ENCODE assay signal across 8 mouse cellular contexts in genomic region chr12:86078176-86078552, GRCm38 (mm10). TPM values are rescaled to one million over a fixed set of nuclear protein-coding genes. Genes with fewer than 3 reads are reported as not detected.
DNase-seq lines count a peak whose midpoint lies in the region; ATAC-seq and TF ChIP-seq lines count a peak whose summit lies in the region.

No protein-coding gene starts in this region.

- H3K9me3 ChIP-seq in forebrain, embryonic 12.5 days: no peaks in the 10 kb centered on the region
- H3K9me3 ChIP-seq in liver, embryonic 13.5 days (replicated peaks): no peaks in the 10 kb centered on the region

- H3K4me2 ChIP-seq in forebrain, embryonic 12.5 days: peak overlapping the region; percentile 75
- H3K4me2 ChIP-seq in liver, embryonic 13.5 days: peak overlapping the region; percentile 79

- TF ChIP-seq EP300 in heart, adult 2 months (IDR thresholded peaks at IDR 0.05; ENCODE audit: insufficient read depth, low read depth, low read length): no peak

- DNase-seq in heart, adult 2 months: no peak
- no peak for DNase-seq in heart, adult 9 months (ENCODE audit: low spot score in 2 of 2)
- no peak for DNase-seq in liver, embryonic 13.5 days
- DNase-seq in MN1 (ENCODE audit: low spot score): no peak
- DNase-seq in thymus, postnatal 14 days: no peak
- DNase-seq in layer of hippocampus, adult 9-10 months (ENCODE audit: low spot score): no peak

- ATAC-seq in forebrain, embryonic 12.5 days (ENCODE audit: low FRiP score): no peak
- ATAC-seq in liver, embryonic 13.5 days (ENCODE audit: low read depth): no peak

- peaks cover 5% of the 10 kb centered on the region for H3K4me1 ChIP-seq in heart, adult 2 months (ENCODE audit: control insufficient read depth, insufficient read depth, low read length)
- peaks cover 25% of the 10 kb centered on the region for H3K4me1 ChIP-seq in forebrain, embryonic 12.5 days
- peaks cover 7% of the 10 kb centered on the region for H3K4me1 ChIP-seq in liver, embryonic 13.5 days (replicated peaks)

- TF ChIP-seq POLR2A in heart, adult 2 months (IDR thresholded peaks at IDR 0.05; ENCODE audit: insufficient read depth, low read depth, low read length): no peak

- peaks cover 9% of the 10 kb centered on the region for H3K79me3 ChIP-seq in C2C12 (ENCODE audit: low read depth)

- H3K9ac ChIP-seq in heart, adult 2 months (ENCODE audit: low read depth, low read length): peak overlapping the region; percentile 47
- peak overlapping the region; percentile 68 for H3K9ac ChIP-seq in forebrain, embryonic 12.5 days
- H3K9ac ChIP-seq in liver, embryonic 13.5 days: peak overlapping the region; percentile 45

- peak overlapping the region; percentile 66 for H3ac ChIP-seq in C2C12 (ENCODE audit: control insufficient read depth, insufficient read length, low read depth)

- no peaks in the 10 kb centered on the region for H3K79me2 ChIP-seq in heart, adult 2 months (replicated peaks; ENCODE audit: control insufficient read depth, insufficient read depth, low read length)
- H3K79me2 ChIP-seq in C2C12 (ENCODE audit: control insufficient read depth, insufficient read depth): peaks cover 41% of the 10 kb centered on the region

- no peaks in the 10 kb centered on the region for H3K27me3 ChIP-seq in heart, adult 2 months (ENCODE audit: control insufficient read depth, insufficient read depth, low read length)
- H3K27me3 ChIP-seq in C2C12 (ENCODE audit: control insufficient read depth, insufficient read depth, insufficient read length): no peaks in the 10 kb centered on the region
- H3K27me3 ChIP-seq in forebrain, embryonic 12.5 days: peaks cover 43% of the 10 kb centered on the region
- H3K27me3 ChIP-seq in liver, embryonic 13.5 days: peaks cover 78% of the 10 kb centered on the region

- peak overlapping the region; percentile 54 for H3K4me3 ChIP-seq in heart, adult 2 months
- H3K4me3 ChIP-seq in C2C12 (ENCODE audit: insufficient read depth, poor library complexity, severe bottlenecking): peak overlapping the region; percentile 42
- H3K4me3 ChIP-seq in forebrain, embryonic 12.5 days (replicated peaks): peak overlapping the region; percentile 52
- H3K4me3 ChIP-seq in liver, embryonic 13.5 days (replicated peaks): peak overlapping the region; percentile 59

- peak overlapping the region; percentile 96 for H3K27ac ChIP-seq in heart, adult 2 months
- no peak overlapping the region; the same call in 1 of the 2 replicates for H3K27ac ChIP-seq in forebrain, embryonic 12.5 days
- no peak overlapping the region for H3K27ac ChIP-seq in liver, embryonic 13.5 days

- no peak for TF ChIP-seq CTCF in heart, adult 2 months (IDR thresholded peaks at IDR 0.05)
- no peak for TF ChIP-seq CTCF in C2C12 (IDR thresholded peaks at IDR 0.05; ENCODE audit: control insufficient read depth, insufficient read depth, insufficient read length)

- intact Hi-C loops in heart, adult 2 months (cut with DNase I): loop anchor here (1.0 to 5.0 kb wide), 5 partner anchors 54 to 331 kb away; partner anchors contain the start of gene Flvcr2

- WGBS in heart, adult 2 months: 45% methylated on average over 9 of the region's 9 CpGs
- 6% methylated on average over 9 of the region's 9 CpGs for whole genome bisulfite sequencing in forebrain, embryonic 12.5 days
- 46% methylated on average over 9 of the region's 9 CpGs for WGBS in liver, embryonic 13.5 days (ENCODE audit: insufficient replicate concordance)

- no peaks in the 10 kb centered on the region for H3K36me3 ChIP-seq in heart, adult 2 months (ENCODE audit: control insufficient read depth, insufficient read depth, low read length)
- no peaks in the 10 kb centered on the region for H3K36me3 ChIP-seq in C2C12 (ENCODE audit: control insufficient read depth, insufficient read depth)
- H3K36me3 ChIP-seq in forebrain, embryonic 12.5 days (replicated peaks): no peaks in the 10 kb centered on the region
- H3K36me3 ChIP-seq in liver, embryonic 13.5 days: no peaks in the 10 kb centered on the region

TF ChIP-seq in C2C12, 6 proteins besides CTCF, POLR2A, EP300 and RAD21:
- no peak for TF ChIP-seq MYOD1 (IDR thresholded peaks at IDR 0.05; ENCODE audit: control insufficient read depth, insufficient read length, low read depth)
- TF ChIP-seq CEBPB (IDR thresholded peaks at IDR 0.05; ENCODE audit: low read depth): no peak
- no peak for TF ChIP-seq USF1 (IDR thresholded peaks at IDR 0.05; ENCODE audit: low read depth)
- no peak for TF ChIP-seq MYOG (IDR thresholded peaks at IDR 0.05; ENCODE audit: control insufficient read depth, extremely low read depth, insufficient read length)
- TF ChIP-seq FOSL1 (IDR thresholded peaks at IDR 0.05; ENCODE audit: insufficient read depth, low read length, poor library complexity, severe bottlenecking): no peak
- no peak for TF ChIP-seq MAX (IDR thresholded peaks at IDR 0.05)

RNA-seq across cellular contexts. Expression of gene Tgfb3, which starts 0.7 kb away (rescaled TPM):
- total RNA-seq in heart, adult 2 months (2021): 10 to 100 TPM; 15.2 to 15.4 TPM
- 14.8 and 18.6 TPM in 2 replicates for polyA plus RNA-seq in heart, adult 2 months (2012; rRNA removed)
- polyA plus RNA-seq in C2C12 (2012; fragmentation: generic; extraction: Trizol): 12.1 TPM
- 8.5 and 9.7 TPM in 2 replicates for polyA plus RNA-seq in forebrain, embryonic 12.5 days (2016; fragmentation: Nextera tagmentation; extraction: Ambion mirVana)
- polyA plus RNA-seq in liver, embryonic 13.5 days (2015; fragmentation: Nextera tagmentation; extraction: Ambion mirVana): 2.5 and 3.2 TPM in 2 replicates

RNA-seq across cellular contexts. Expression of gene Ift43, which starts 4.2 kb away (rescaled TPM):
- total RNA-seq in heart, adult 2 months (2021): 10 to 100 TPM; 21.6 to 26.1 TPM
- polyA plus RNA-seq in heart, adult 2 months (2012; rRNA removed): 31.9 and 39.2 TPM in 2 replicates
- 45.1 TPM for polyA plus RNA-seq in C2C12 (2012; fragmentation: generic; extraction: Trizol)
- polyA plus RNA-seq in forebrain, embryonic 12.5 days (2016; fragmentation: Nextera tagmentation; extraction: Ambion mirVana): 91.9 and 94.3 TPM in 2 replicates
- polyA plus RNA-seq in liver, embryonic 13.5 days (2015; fragmentation: Nextera tagmentation; extraction: Ambion mirVana): 8.6 and 10.3 TPM in 2 replicates
